Mouse (Mus musculus) hindbrain, embryonic 14.5 days (tissue): ENCODE measurements around the gene Evc. TPM values are rescaled to one million over a fixed set of nuclear protein-coding genes. Genes with fewer than 3 reads are reported as not detected.

Experiments
- ATAC-seq: fragments of 200-750 bp; cut with Nextera tagmentation; 2 replicates; pipeline ENCODE4 v1.8.0; 2017; ENCODE audit warnings: moderate number of reproducible peaks, mild to moderate bottlenecking, moderate TSS enrichment, moderate library complexity; ENCODE audit not compliant: low FRiP score
- DNase-seq: peaks from one replicate; pipeline ENCODE4 v3.0.0-alpha.2; 2015; ENCODE audit warnings: low spot score
- H3K27ac ChIP-seq: fragments of 300-500 bp; sonication (generic); 2 replicates; pipeline ENCODE4 v1.5.1; 2014; ENCODE audit warnings: mild to moderate bottlenecking, moderate library complexity
- H3K27me3 ChIP-seq: fragments of 300-500 bp; sonication (generic); 2 replicates; pipeline ENCODE4 v1.6.1; 2014; ENCODE audit warnings: mild to moderate bottlenecking, low read length, mixed read lengths; ENCODE audit not compliant: control insufficient read depth, insufficient read depth
- H3K36me3 ChIP-seq: fragments of 300-500 bp; sonication (generic); replicated peaks from 2 replicates; pipeline ENCODE4 v1.6.1; 2014; ENCODE audit not compliant: control insufficient read depth, insufficient read depth
- H3K4me1 ChIP-seq: fragments of 300-500 bp; sonication (generic); replicated peaks from 2 replicates; pipeline ENCODE4 v1.6.1; 2014; ENCODE audit warnings: antibody characterized with exemption, low read length, mixed read lengths; ENCODE audit not compliant: control insufficient read depth, insufficient read depth
- H3K4me2 ChIP-seq: fragments of 300-500 bp; sonication (generic); replicated peaks from 2 replicates; pipeline ENCODE4 v1.6.1; 2014; ENCODE audit warnings: mild to moderate bottlenecking, moderate library complexity
- H3K4me3 ChIP-seq: fragments of 300-500 bp; sonication (generic); replicated peaks from 2 replicates; pipeline ENCODE4 v1.5.1; 2014; ENCODE audit warnings: mild to moderate bottlenecking, low read length
- H3K9ac ChIP-seq: fragments of 300-500 bp; sonication (generic); 2 replicates; pipeline ENCODE4 v1.6.1; 2014
- H3K9me3 ChIP-seq: fragments of 300-500 bp; sonication (generic); 2 replicates; pipeline ENCODE4 v1.6.1; 2016; ENCODE audit warnings: low read length; ENCODE audit not compliant: control insufficient read depth
- WGBS: fragments of 180-500 bp; shearing (Covaris S2); extraction: QIAGEN DNeasy Blood & Tissue Kit; methylation state at CpG from one replicate; pipeline ENCODE4 v1.1.7; 2014; 5-methylcytosine and 5-hydroxymethylcytosine counted together
- polyA plus RNA-seq: library from polyadenylated mRNA; unstranded; fragments of >200 nt; fragmentation: Nextera tagmentation; extraction: Ambion mirVana; gene quantifications from 2 replicates; pipeline ENCODE4 v1.2.1, GENCODE M21; 2014

Gene Evc
- polyA plus RNA-seq, 1 experiment from 2014 or later: 2.4 TPM

DNA sequence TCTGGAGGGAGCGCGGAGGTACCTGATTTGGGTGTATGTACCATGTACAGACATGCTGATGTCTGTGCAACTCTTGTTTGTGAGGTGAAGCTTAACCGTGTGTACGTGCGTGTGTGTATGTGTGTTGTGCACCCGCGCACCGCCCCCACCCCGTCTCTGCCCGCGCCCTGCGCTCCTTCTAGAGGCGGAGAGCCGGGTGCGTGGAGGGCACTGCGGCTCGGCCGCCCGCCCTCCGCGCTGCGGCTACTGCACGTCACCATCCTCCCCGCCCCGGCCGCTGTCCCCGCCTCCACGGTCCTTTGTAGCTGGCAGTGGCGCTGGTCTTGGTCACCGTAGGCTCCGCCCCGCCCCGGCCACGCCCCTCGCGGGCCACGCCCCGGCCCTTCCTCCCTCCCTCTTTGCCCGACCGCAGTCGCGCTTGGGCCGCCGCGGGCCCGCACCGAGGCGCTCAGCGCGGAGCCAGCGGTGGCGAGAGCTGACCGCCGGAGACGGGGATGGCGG lies 95.0 kb downstream of the Evc start, which contains the start of gene Crmp1:
Gene Crmp1 (plus strand): TSS at position 290 of the 501 bp plus-strand sequence.
- Histone ChIP-seq H3K4me1 (peaks cover 17% of the 10 kb centered on the region), H3K9ac (peak within 1 kb of the TSS; percentile 97), H3K4me3 (peak within 1 kb of the TSS; percentile 90), H3K27ac (peak within 1 kb of the TSS; percentile 99), H3K4me2 (peak within 1 kb of the TSS; percentile 94), H3K9me3 (no peaks in the 10 kb centered on the region), H3K36me3 (no peaks in the 10 kb centered on the region), H3K27me3 (peaks cover 6% of the 10 kb centered on the region; the same call in 1 of the 2 replicates)
- DNase-seq (peak; percentile 86), ATAC-seq (peak; percentile 82)
- under 1% methylated on average over 38 of the region's 56 CpGs for WGBS

DNA sequence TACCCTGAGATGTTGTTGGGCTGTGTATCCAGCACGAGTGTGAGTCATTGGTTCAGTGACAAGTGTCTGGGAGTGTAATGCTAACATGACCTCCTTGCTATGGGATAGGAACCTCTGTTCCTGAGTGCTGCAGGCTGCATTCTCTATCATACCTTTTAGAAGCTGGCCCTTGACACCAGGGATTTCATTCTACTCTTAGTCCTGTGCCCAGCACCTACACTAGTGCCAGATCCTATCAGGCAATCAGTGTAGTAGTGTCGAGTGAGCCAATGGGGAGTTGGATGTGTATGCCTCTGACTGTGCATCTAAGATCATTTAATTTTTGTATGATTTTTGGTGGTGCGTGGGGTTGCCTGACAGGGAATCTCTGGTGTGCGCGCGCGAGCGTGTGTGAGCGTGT lies 95.5 kb downstream of the Evc start:
- Histone ChIP-seq H3K27ac (peak overlapping the region; percentile 99), H3K36me3 (no peaks in the 10 kb centered on the region), H3K4me1 (peaks cover 17% of the 10 kb centered on the region), H3K27me3 (peaks cover 6% of the 10 kb centered on the region; the same call in 1 of the 2 replicates), H3K4me2 (peak overlapping the region; percentile 94), H3K9ac (peak overlapping the region; percentile 97), H3K9me3 (no peaks in the 10 kb centered on the region), H3K4me3 (peak overlapping the region; percentile 90)
- DNase-seq (no peak), ATAC-seq (peak; percentile 5; the same call in 1 of the 2 replicates)
- 6% methylated on average over 9 of the region's 9 CpGs for WGBS

DNA sequence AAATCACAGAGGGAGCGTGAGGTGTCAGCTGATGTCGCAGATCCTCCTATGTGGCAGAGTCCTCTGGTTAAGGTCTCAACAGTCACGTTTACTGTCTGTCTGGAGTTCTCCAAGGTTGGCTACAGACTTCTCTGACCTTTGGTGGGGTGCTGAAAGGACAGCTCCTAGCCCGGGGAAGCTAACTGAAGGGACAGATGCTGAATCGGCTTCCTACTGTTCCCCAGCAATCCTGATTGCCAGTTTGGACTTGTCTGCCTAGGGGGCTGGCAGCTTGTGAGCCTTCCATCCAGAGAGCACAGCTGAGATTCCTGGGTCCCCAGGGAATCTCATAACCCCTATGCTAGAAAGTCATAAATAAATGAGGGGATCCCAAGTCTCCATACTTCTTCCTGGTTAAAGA lies 96.1 kb downstream of the Evc start:
- WGBS: 8% methylated on average over 5 of the region's 5 CpGs
- Histone ChIP-seq H3K4me3 (no peak overlapping the region), H3K4me1 (peaks cover 17% of the 10 kb centered on the region), H3K27ac (no peak overlapping the region), H3K27me3 (peaks cover 6% of the 10 kb centered on the region; the same call in 1 of the 2 replicates), H3K4me2 (no peak overlapping the region), H3K9me3 (no peaks in the 10 kb centered on the region), H3K36me3 (no peaks in the 10 kb centered on the region), H3K9ac (no peak overlapping the region)
- ATAC-seq (no peak), DNase-seq (peak; percentile 56)

Other genes with a start within 250 kb of the Evc start
- 907 and 1,000 TPM in 2 replicates for gene Crmp1, start 95.0 kb downstream of the Evc start, polyA plus RNA-seq
- gene Evc2, start 1.6 kb upstream of the Evc start, polyA plus RNA-seq: 4.6 and 5.8 TPM in 2 replicates